Mouse (Mus musculus): ENCODE results near the gene St3gal6. TPM values are rescaled to one million over a fixed set of nuclear protein-coding genes. Genes with fewer than 3 reads are reported as not detected.
"Not testable (repeated sequence)": the region's sequence is repeated elsewhere in the genome, so short reads cannot be mapped to it uniquely, and the experiment has no call there.

St3gal6 gene
- polyA plus RNA-seq, 1 experiment from 2014 or later = 17.8 TPM

- H3K4me1 ChIP-seq (replicated peaks) = no peaks in the 10 kb centered on the region
- peaks cover 10% of the 10 kb centered on the region; the same call in 1 of the 2 replicates for H3K9me3 ChIP-seq
- WGBS = 89% methylated on average over 3 of the region's 3 CpGs
- no peak for ATAC-seq (ENCODE audit: insufficient number of reproducible peaks, insufficient read depth, low FRiP score, low TSS enrichment, low read depth)
- H3K4me3 ChIP-seq (replicated peaks) = no peak overlapping the region
- no peak overlapping the region for H3K4me2 ChIP-seq
- peaks cover 63% of the 10 kb centered on the region for H3K36me3 ChIP-seq
- H3K27ac ChIP-seq = no peak overlapping the region
- H3K9ac ChIP-seq (replicated peaks) = no peak overlapping the region
- H3K27me3 ChIP-seq = no peaks in the 10 kb centered on the region
Measured at GRCm38 (mm10) chr16:58475544-58476154, 48.4 kb downstream of the St3gal6 start.

- WGBS = 74% methylated on average over 3 of the region's 3 CpGs
Measured at GRCm38 (mm10) chr16:58474875-58475274, 49.2 kb downstream of the St3gal6 start.

GRCm38 (mm10) chr16:58470841-58471240, 53.2 kb downstream of the St3gal6 start:
- no peak for ATAC-seq (ENCODE audit: insufficient number of reproducible peaks, insufficient read depth, low FRiP score, low TSS enrichment, low read depth)
- Histone ChIP-seq H3K27me3 (no peaks in the 10 kb centered on the region), H3K4me1 (replicated peaks) (no peaks in the 10 kb centered on the region), H3K9me3 (no peaks in the 10 kb centered on the region), H3K27ac (no peak overlapping the region), H3K36me3 (peaks cover 81% of the 10 kb centered on the region), H3K4me2 (no peak overlapping the region), H3K4me3 (replicated peaks) (no peak overlapping the region), H3K9ac (replicated peaks) (no peak overlapping the region)
- 88% methylated on average over 4 of the region's 4 CpGs for WGBS

More at GRCm38 (mm10) chr16:58474875-58475274, 49.2 kb downstream of the St3gal6 start:
- no peaks in the 10 kb centered on the region for H3K4me1 ChIP-seq (replicated peaks)
- H3K36me3 ChIP-seq = peaks cover 66% of the 10 kb centered on the region
- H3K27ac ChIP-seq = no peak overlapping the region
- no peak overlapping the region for H3K9ac ChIP-seq (replicated peaks)
- no peak for ATAC-seq (ENCODE audit: insufficient number of reproducible peaks, insufficient read depth, low FRiP score, low TSS enrichment, low read depth)
- H3K9me3 ChIP-seq = peaks cover 10% of the 10 kb centered on the region; the same call in 1 of the 2 replicates
- no peak overlapping the region for H3K4me3 ChIP-seq (replicated peaks)
- no peak overlapping the region for H3K4me2 ChIP-seq
- H3K27me3 ChIP-seq = no peaks in the 10 kb centered on the region

GRCm38 (mm10) chr16:58470061-58470460, 54.0 kb downstream of the St3gal6 start:
- Histone ChIP-seq H3K4me1 (replicated peaks) (no peaks in the 10 kb centered on the region), H3K9ac (replicated peaks) (no peak overlapping the region), H3K27ac (no peak overlapping the region), H3K27me3 (no peaks in the 10 kb centered on the region), H3K36me3 (peaks cover 82% of the 10 kb centered on the region), H3K4me3 (replicated peaks) (no peak overlapping the region), H3K9me3 (no peaks in the 10 kb centered on the region), H3K4me2 (no peak overlapping the region)
- ATAC-seq (ENCODE audit: insufficient number of reproducible peaks, insufficient read depth, low FRiP score, low TSS enrichment, low read depth) = no peak
- 83% methylated on average over 8 of the region's 8 CpGs for WGBS

- H3K36me3 ChIP-seq = peaks cover 82% of the 10 kb centered on the region
- H3K27me3 ChIP-seq = no peaks in the 10 kb centered on the region
- no peak overlapping the region for H3K4me2 ChIP-seq
- H3K9ac ChIP-seq (replicated peaks) = no peak overlapping the region
- H3K9me3 ChIP-seq = no peaks in the 10 kb centered on the region
- ATAC-seq (ENCODE audit: insufficient number of reproducible peaks, insufficient read depth, low FRiP score, low TSS enrichment, low read depth) = no peak
- H3K27ac ChIP-seq = no peak overlapping the region
- no peak overlapping the region for H3K4me3 ChIP-seq (replicated peaks)
- H3K4me1 ChIP-seq (replicated peaks) = no peaks in the 10 kb centered on the region
- WGBS = 93% methylated on average over 9 of the region's 9 CpGs
Measured at GRCm38 (mm10) chr16:58465412-58465811, 58.6 kb downstream of the St3gal6 start.

- Histone ChIP-seq H3K4me1 (replicated peaks) (no peaks in the 10 kb centered on the region), H3K4me3 (replicated peaks) (no peak overlapping the region), H3K4me2 (no peak overlapping the region), H3K9ac (replicated peaks) (no peak overlapping the region), H3K27me3 (no peaks in the 10 kb centered on the region), H3K36me3 (peaks cover 79% of the 10 kb centered on the region), H3K27ac (no peak overlapping the region), H3K9me3 (no peaks in the 10 kb centered on the region)
- 94% methylated on average over 14 of the region's 14 CpGs for WGBS
- no peak for ATAC-seq (ENCODE audit: insufficient number of reproducible peaks, insufficient read depth, low FRiP score, low TSS enrichment, low read depth)
Measured at GRCm38 (mm10) chr16:58464051-58464450, 60.0 kb downstream of the St3gal6 start.

GRCm38 (mm10) chr16:58462519-58462918, 61.5 kb downstream of the St3gal6 start:
- H3K27ac ChIP-seq = no peak overlapping the region
- peaks cover 82% of the 10 kb centered on the region for H3K36me3 ChIP-seq
- no peaks in the 10 kb centered on the region for H3K4me1 ChIP-seq (replicated peaks)
- H3K9me3 ChIP-seq = no peaks in the 10 kb centered on the region
- H3K9ac ChIP-seq (replicated peaks) = no peak overlapping the region
- 94% methylated on average over 2 of the region's 2 CpGs for WGBS
- no peak overlapping the region for H3K4me2 ChIP-seq
- H3K27me3 ChIP-seq = no peaks in the 10 kb centered on the region
- H3K4me3 ChIP-seq (replicated peaks) = no peak overlapping the region
- no peak for ATAC-seq (ENCODE audit: insufficient number of reproducible peaks, insufficient read depth, low FRiP score, low TSS enrichment, low read depth)

GRCm38 (mm10) chr16:58461856-58462518, 62.1 kb downstream of the St3gal6 start:
- Histone ChIP-seq H3K36me3 (peaks cover 82% of the 10 kb centered on the region), H3K27me3 (no peaks in the 10 kb centered on the region), H3K4me2 (no peak overlapping the region), H3K4me3 (replicated peaks) (no peak overlapping the region), H3K9ac (replicated peaks) (no peak overlapping the region), H3K4me1 (replicated peaks) (no peaks in the 10 kb centered on the region), H3K27ac (no peak overlapping the region), H3K9me3 (no peaks in the 10 kb centered on the region)
- 90% methylated on average over 2 of the region's 2 CpGs for WGBS
- ATAC-seq (ENCODE audit: insufficient number of reproducible peaks, insufficient read depth, low FRiP score, low TSS enrichment, low read depth) = no peak

- Histone ChIP-seq H3K27ac (no peak overlapping the region), H3K4me3 (replicated peaks) (no peak overlapping the region), H3K4me1 (replicated peaks) (no peaks in the 10 kb centered on the region), H3K9ac (replicated peaks) (no peak overlapping the region), H3K9me3 (no peaks in the 10 kb centered on the region), H3K36me3 (peaks cover 73% of the 10 kb centered on the region), H3K4me2 (no peak overlapping the region), H3K27me3 (no peaks in the 10 kb centered on the region)
- no peak for ATAC-seq (ENCODE audit: insufficient number of reproducible peaks, insufficient read depth, low FRiP score, low TSS enrichment, low read depth)
- 81% methylated on average over 10 of the region's 10 CpGs for WGBS
Measured at GRCm38 (mm10) chr16:58460386-58460785, 63.7 kb downstream of the St3gal6 start.

- H3K4me1 ChIP-seq (replicated peaks); H3K4me3 ChIP-seq (replicated peaks); H3K4me2 ChIP-seq; ATAC-seq (ENCODE audit: insufficient number of reproducible peaks, insufficient read depth, low FRiP score, low TSS enrichment, low read depth); H3K27ac ChIP-seq; H3K9me3 ChIP-seq; H3K9ac ChIP-seq (replicated peaks); H3K27me3 ChIP-seq: not testable (repeated sequence)
- H3K36me3 ChIP-seq = peaks cover 68% of the 10 kb centered on the region
- 36% methylated on average over 3 of the region's 3 CpGs for WGBS
Measured at GRCm38 (mm10) chr16:58459966-58460365, 64.1 kb downstream of the St3gal6 start.

- Histone ChIP-seq H3K9ac (replicated peaks) (no peak overlapping the region), H3K4me3 (replicated peaks) (no peak overlapping the region), H3K36me3 (peaks cover 58% of the 10 kb centered on the region), H3K9me3 (no peaks in the 10 kb centered on the region), H3K4me1 (replicated peaks) (no peaks in the 10 kb centered on the region), H3K27me3 (no peaks in the 10 kb centered on the region), H3K4me2 (no peak overlapping the region), H3K27ac (no peak overlapping the region)
- 84% methylated on average over 6 of the region's 6 CpGs for WGBS
- no peak for ATAC-seq (ENCODE audit: insufficient number of reproducible peaks, insufficient read depth, low FRiP score, low TSS enrichment, low read depth)
Measured at GRCm38 (mm10) chr16:58456991-58457390, 67.1 kb downstream of the St3gal6 start.

GRCm38 (mm10) chr16:58456445-58456844, 67.6 kb downstream of the St3gal6 start:
- H3K27me3 ChIP-seq = no peaks in the 10 kb centered on the region
- H3K9me3 ChIP-seq = no peaks in the 10 kb centered on the region
- WGBS = 93% methylated on average over 5 of the region's 5 CpGs
- H3K27ac ChIP-seq = no peak overlapping the region
- no peak for ATAC-seq (ENCODE audit: insufficient number of reproducible peaks, insufficient read depth, low FRiP score, low TSS enrichment, low read depth)
- H3K9ac ChIP-seq (replicated peaks) = no peak overlapping the region
- peaks cover 58% of the 10 kb centered on the region for H3K36me3 ChIP-seq
- H3K4me3 ChIP-seq (replicated peaks) = no peak overlapping the region
- no peak overlapping the region for H3K4me2 ChIP-seq
- H3K4me1 ChIP-seq (replicated peaks) = no peaks in the 10 kb centered on the region
